9 mouse cellular contexts compared by ENCODE assay signal in genomic region chr11:65631164-65631563, GRCm38 (mm10).
A peak's percentile ranks its signal among the peaks of the same experiment; 100 is the strongest.
DNase-seq lines count a peak whose midpoint lies in the region; ATAC-seq and TF ChIP-seq lines count a peak whose summit lies in the region.
"Had no signal": no experiment of that assay in that cellular context is flagged by ENCODE, and none has a peak within 500 bp of the region (broad histone marks: within the 10 kb centered on the region; RNA-seq: fewer than 3 reads in every experiment).

No protein-coding gene starts in this region.

- TF ChIP-seq CTCF in intestine, postnatal 0 days (IDR thresholded peaks at IDR 0.05; ENCODE audit: low read depth) = peak; percentile 70
- peak in 1 of 2 experiments; percentile 59; a peak in 2 of 4 replicates for TF ChIP-seq CTCF in CH12.LX (conservative IDR thresholded peaks at IDR 0.05 in 1 of 2, IDR thresholded peaks at IDR 0.05 in 1 of 2; ENCODE audit: low read depth in 2 of 2, low read length in 2 of 2)

- TF ChIP-seq RAD21 in CH12.LX (IDR thresholded peaks at IDR 0.05; ENCODE audit: low read depth, low read length) = peak; percentile 70

- no peak for TF ChIP-seq EP300 in CH12.LX (IDR thresholded peaks at IDR 0.05; ENCODE audit: low read length)

- no peak overlapping the region for H3K4me3 ChIP-seq in intestine, postnatal 0 days (ENCODE audit: low read depth, low read length)
- no peak overlapping the region for H3K4me3 ChIP-seq in intestine, embryonic 16.5 days (ENCODE audit: low read length)
- no peak overlapping the region for H3K4me3 ChIP-seq in CH12.LX (replicated peaks in 1 of 3; ENCODE audit: low read depth in 2 of 3, low read length in 2 of 3, poor library complexity in 1 of 3)
- no peak overlapping the region for H3K4me3 ChIP-seq in midbrain, embryonic 15.5 days
- H3K4me3 ChIP-seq: limb, embryonic 15.5 days had no signal

- in situ Hi-C loops in CH12.LX (cut with MboI; ENCODE audit: low pct_ligation_motif_present, low pct_unique_long_range_greater_than_20kb, low sequenced_read_pairs) = no loop called here

- no peaks in the 10 kb centered on the region for H3K9me3 ChIP-seq in intestine, postnatal 0 days (ENCODE audit: control insufficient read depth)
- no peaks in the 10 kb centered on the region for H3K9me3 ChIP-seq in intestine, embryonic 16.5 days (ENCODE audit: control insufficient read depth, low read length)
- H3K9me3 ChIP-seq in CH12.LX (replicated peaks; ENCODE audit: low read length) = no peaks in the 10 kb centered on the region
- no peaks in the 10 kb centered on the region for H3K9me3 ChIP-seq in midbrain, embryonic 15.5 days
- H3K9me3 ChIP-seq: limb, embryonic 15.5 days had no signal

- intact Hi-C loops in heart, postnatal 10 days (cut with DNase I) = loop anchor here (5.0 to 10.0 kb wide), 3 partner anchors 266 to 434 kb away; partner anchors contain the start of gene Myocd

- dilution Hi-C loops in CH12.LX (cut with MboI; ENCODE audit: extremely low pct_ligation_motif_present, extremely low pct_unique_long_range_greater_than_20kb, low sequenced_read_pairs) = no loop called here

- H3K4me2 ChIP-seq in intestine, postnatal 0 days (replicated peaks; ENCODE audit: low read depth) = no peak overlapping the region
- no peak overlapping the region for H3K4me2 ChIP-seq in intestine, embryonic 16.5 days (ENCODE audit: low read depth, low read length)
- no peak overlapping the region for H3K4me2 ChIP-seq in CH12.LX (ENCODE audit: insufficient read depth, low read depth, poor library complexity, severe bottlenecking)
- H3K4me2 ChIP-seq in midbrain, embryonic 15.5 days = no peak overlapping the region
- H3K4me2 ChIP-seq: limb, embryonic 15.5 days had no signal

- H3K79me2 ChIP-seq in CH12.LX (replicated peaks; ENCODE audit: control insufficient read depth, extremely low read depth, insufficient read depth, poor library complexity, severe bottlenecking) = no peaks in the 10 kb centered on the region

- H3K27me3 ChIP-seq in intestine, postnatal 0 days (replicated peaks; ENCODE audit: control insufficient read depth, insufficient read depth, low read length) = no peaks in the 10 kb centered on the region
- no peaks in the 10 kb centered on the region for H3K27me3 ChIP-seq in intestine, embryonic 16.5 days (replicated peaks; ENCODE audit: control insufficient read depth, insufficient read depth, low read length)
- H3K27me3 ChIP-seq in CH12.LX (replicated peaks) = no peaks in the 10 kb centered on the region
- H3K27me3 ChIP-seq in midbrain, embryonic 15.5 days (replicated peaks) = no peaks in the 10 kb centered on the region
- H3K27me3 ChIP-seq: limb, embryonic 15.5 days had no signal

- H3K36me3 ChIP-seq in intestine, postnatal 0 days (ENCODE audit: control insufficient read depth, insufficient read depth) = no peaks in the 10 kb centered on the region
- H3K36me3 ChIP-seq in intestine, embryonic 16.5 days (ENCODE audit: control insufficient read depth, insufficient read depth, low read length) = no peaks in the 10 kb centered on the region
- H3K36me3 ChIP-seq in CH12.LX (replicated peaks in 1 of 2; ENCODE audit: control insufficient read depth in 1 of 2, insufficient read depth in 1 of 2, low read length in 1 of 2) = no peaks in the 10 kb centered on the region
- H3K36me3 ChIP-seq in midbrain, embryonic 15.5 days (replicated peaks) = no peaks in the 10 kb centered on the region
- H3K36me3 ChIP-seq: limb, embryonic 15.5 days had no signal

- no peak overlapping the region for H3K9ac ChIP-seq in intestine, postnatal 0 days (ENCODE audit: low read depth, low read length)
- H3K9ac ChIP-seq in intestine, embryonic 16.5 days (ENCODE audit: low read depth, low read length) = no peak overlapping the region
- H3K9ac ChIP-seq in CH12.LX (ENCODE audit: insufficient read depth, low read depth) = no peak overlapping the region
- H3K9ac ChIP-seq in midbrain, embryonic 15.5 days = no peak overlapping the region
- H3K9ac ChIP-seq: limb, embryonic 15.5 days had no signal

- WGBS in intestine, postnatal 0 days = 59% methylated on average over 3 of the region's 3 CpGs
- 54% methylated on average over 3 of the region's 3 CpGs for WGBS in intestine, embryonic 16.5 days
- WGBS in midbrain, embryonic 15.5 days = 82% methylated on average over 3 of the region's 3 CpGs

- no peaks in the 10 kb centered on the region for H3K4me1 ChIP-seq in intestine, postnatal 0 days (replicated peaks; ENCODE audit: control insufficient read depth, insufficient read depth, low read length)
- H3K4me1 ChIP-seq in intestine, embryonic 16.5 days (ENCODE audit: control insufficient read depth, insufficient read depth, low read length) = no peaks in the 10 kb centered on the region
- H3K4me1 ChIP-seq in CH12.LX (ENCODE audit: control insufficient read depth in 1 of 2, insufficient read depth in 2 of 2) = no peaks in the 10 kb centered on the region
- H3K4me1 ChIP-seq in midbrain, embryonic 15.5 days = no peaks in the 10 kb centered on the region
- H3K4me1 ChIP-seq: limb, embryonic 15.5 days had no signal

- peak; percentile 16 for DNase-seq in CH12.LX (ENCODE audit: extremely low read depth)
- DNase-seq in adrenal gland, postnatal 10 days = peak; percentile 52
- DNase-seq in heart, postnatal 10 days = peak; percentile 55 to 64
- DNase-seq in yolk sac, embryonic 10.5 days (ENCODE audit: low spot score) = no peak
- DNase-seq in urinary bladder, adult 18-20 months (ENCODE audit: low spot score in 2 of 2) = no peak

- ATAC-seq in intestine, postnatal 0 days = no peak
- ATAC-seq in intestine, embryonic 16.5 days = no peak
- no peak for ATAC-seq in midbrain, embryonic 15.5 days (replicated peaks)

- no peak for TF ChIP-seq POLR2A in CH12.LX (IDR thresholded peaks at IDR 0.05; ENCODE audit: low read depth, low read length)

- H3K27ac ChIP-seq in intestine, postnatal 0 days (ENCODE audit: low read depth, low read length) = no peak overlapping the region
- H3K27ac ChIP-seq in intestine, embryonic 16.5 days (ENCODE audit: low read length) = no peak overlapping the region
- no peak overlapping the region for H3K27ac ChIP-seq in CH12.LX (ENCODE audit: insufficient read depth, low read depth)
- H3K27ac ChIP-seq in midbrain, embryonic 15.5 days = no peak overlapping the region
- H3K27ac ChIP-seq: limb, embryonic 15.5 days had no signal

TF ChIP-seq in CH12.LX, 34 proteins besides CTCF, POLR2A, EP300 and RAD21:
- TF ChIP-seq SMC3 (IDR thresholded peaks at IDR 0.05; ENCODE audit: low read depth, low read length) = peak; percentile 49
- TF ChIP-seq JUN (IDR thresholded peaks at IDR 0.05; ENCODE audit: insufficient read depth, low read depth, low read length) = no peak

Comparison
In these comparisons a context has a peak if more than half of its experiments do, and no peak if none do; other contexts are left out.
1. DNase-seq: peak in CH12.LX (single experiment), adrenal gland, postnatal 10 days (single experiment) and heart, postnatal 10 days (2 of 2); none in yolk sac, embryonic 10.5 days (single experiment) and urinary bladder, adult 18-20 months (0 of 2).